In the genomic region with DNA sequence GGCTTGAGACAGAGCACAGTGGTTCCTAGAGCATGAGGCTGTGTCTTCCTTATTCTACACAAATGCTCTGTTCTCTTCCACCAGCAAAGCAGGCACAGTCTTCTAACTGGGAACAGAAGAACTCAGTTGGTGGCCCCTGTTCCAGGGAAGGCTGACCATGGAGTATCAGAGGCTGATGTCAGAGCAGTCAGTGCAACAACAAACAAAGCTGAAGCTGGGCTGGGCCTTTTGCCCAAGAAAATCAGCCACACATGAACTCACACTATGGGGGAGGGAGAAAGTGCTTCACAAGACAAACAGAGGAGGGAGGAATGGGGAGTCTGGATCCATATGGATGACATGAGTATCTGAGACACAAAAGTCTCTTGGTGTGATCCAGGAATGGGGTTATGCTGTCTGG, we compare ENCODE assay signal across 13 mouse cellular contexts. TPM values are rescaled to one million over a fixed set of nuclear protein-coding genes. Genes with fewer than 3 reads are reported as not detected.
DNase-seq lines count a peak whose midpoint lies in the region; ATAC-seq lines count a peak whose summit lies in the region.
"Had no signal": no experiment of that assay in that cellular context is flagged by ENCODE, and none has a peak within 500 bp of the region (broad histone marks: within the 10 kb centered on the region; RNA-seq: fewer than 3 reads in every experiment).

No protein-coding gene starts in this region.

- no peak for DNase-seq in forebrain, embryonic 10.5 days (ENCODE audit: extremely low spot score, low spot score)
- DNase-seq in kidney, adult 11 months: no peak
- DNase-seq in retina, adult 2 months (ENCODE audit: low read depth, low spot score): peak; percentile 4
- DNase-seq in retina, embryonic 14.5 days (ENCODE audit: low spot score): no peak
- DNase-seq in retina, postnatal 7 days (ENCODE audit: low read depth, low spot score): peak; percentile 5
- no peak for DNase-seq in right cerebral cortex, postnatal 10 days (ENCODE audit: low spot score in 2 of 2)
- DNase-seq: cerebellum, adult 2 months; thymus, postnatal 14 days had no signal

- H3K4me1 ChIP-seq in forebrain, embryonic 15.5 days: no peaks in the 10 kb centered on the region
- H3K4me1 ChIP-seq in forebrain, embryonic 10.5 days: no peaks in the 10 kb centered on the region
- no peaks in the 10 kb centered on the region for H3K4me1 ChIP-seq in kidney, embryonic 16.5 days (ENCODE audit: insufficient read depth, low read length)

- H3K9me3 ChIP-seq in forebrain, embryonic 15.5 days: no peaks in the 10 kb centered on the region
- no peaks in the 10 kb centered on the region for H3K9me3 ChIP-seq in forebrain, embryonic 10.5 days
- no peaks in the 10 kb centered on the region for H3K9me3 ChIP-seq in kidney, embryonic 16.5 days (ENCODE audit: low read length)
- H3K9me3 ChIP-seq: limb, embryonic 13.5 days had no signal

- no peak overlapping the region for H3K4me3 ChIP-seq in forebrain, embryonic 15.5 days
- no peak overlapping the region for H3K4me3 ChIP-seq in forebrain, embryonic 10.5 days
- H3K4me3 ChIP-seq in kidney, embryonic 16.5 days (ENCODE audit: low read length): no peak overlapping the region
- H3K4me3 ChIP-seq: limb, embryonic 13.5 days had no signal

- no peaks in the 10 kb centered on the region for H3K36me3 ChIP-seq in forebrain, embryonic 15.5 days
- no peaks in the 10 kb centered on the region for H3K36me3 ChIP-seq in forebrain, embryonic 10.5 days (replicated peaks)
- no peaks in the 10 kb centered on the region for H3K36me3 ChIP-seq in kidney, embryonic 16.5 days (ENCODE audit: insufficient read depth, low read length)
- H3K36me3 ChIP-seq: limb, embryonic 13.5 days had no signal

- peak; percentile 23; the same call in 1 of the 2 replicates for ATAC-seq in forebrain, embryonic 15.5 days (replicated peaks)
- peak; percentile 65; the same call in 1 of the 2 replicates for ATAC-seq in kidney, embryonic 16.5 days (ENCODE audit: low FRiP score, low TSS enrichment)
- ATAC-seq: activated CD4-positive, CD25-positive, alpha-beta regulatory T cell, adult 4 months had no signal

- no peaks in the 10 kb centered on the region for H3K27me3 ChIP-seq in forebrain, embryonic 15.5 days
- no peaks in the 10 kb centered on the region for H3K27me3 ChIP-seq in forebrain, embryonic 10.5 days (ENCODE audit: poor library complexity, severe bottlenecking)
- no peaks in the 10 kb centered on the region for H3K27me3 ChIP-seq in kidney, embryonic 16.5 days (ENCODE audit: insufficient read depth, low read length)
- H3K27me3 ChIP-seq: limb, embryonic 13.5 days had no signal

- no peak overlapping the region for H3K9ac ChIP-seq in forebrain, embryonic 15.5 days (replicated peaks)
- H3K9ac ChIP-seq in kidney, embryonic 16.5 days (replicated peaks; ENCODE audit: low read length): no peak overlapping the region
- H3K9ac ChIP-seq: limb, embryonic 13.5 days had no signal

- H3K27ac ChIP-seq in forebrain, embryonic 15.5 days (replicated peaks): no peak overlapping the region
- H3K27ac ChIP-seq in forebrain, embryonic 10.5 days: no peak overlapping the region
- no peak overlapping the region for H3K27ac ChIP-seq in kidney, embryonic 16.5 days (ENCODE audit: low read length)
- H3K27ac ChIP-seq: limb, embryonic 13.5 days; macrophage had no signal

- no peak overlapping the region for H3K4me2 ChIP-seq in forebrain, embryonic 15.5 days (replicated peaks)
- no peak overlapping the region for H3K4me2 ChIP-seq in kidney, embryonic 16.5 days (replicated peaks; ENCODE audit: low read depth, low read length)
- H3K4me2 ChIP-seq: limb, embryonic 13.5 days had no signal

RNA-seq across cellular contexts. Expression of a gene that starts 56.2 kb away (rescaled TPM):
- 16.8 and 18.7 TPM in 2 replicates for polyA plus RNA-seq in forebrain, embryonic 15.5 days (2015; fragmentation: Nextera tagmentation; extraction: Ambion mirVana)
- 16.8 and 21.1 TPM in 2 replicates for polyA plus RNA-seq in forebrain, embryonic 10.5 days (2016; fragmentation: Nextera tagmentation; extraction: Ambion mirVana)
- 31.2 and 31.4 TPM in 2 replicates for polyA plus RNA-seq in kidney, embryonic 16.5 days (2015; fragmentation: Nextera tagmentation; extraction: Ambion mirVana)
- polyA plus RNA-seq: activated CD4-positive, CD25-positive, alpha-beta regulatory T cell, adult 4 months; macrophage had no signal

Comparison
In these comparisons a context has a peak if more than half of its experiments do, and no peak if none do; other contexts are left out.
1. DNase-seq: peak in retina, adult 2 months (single experiment) and retina, postnatal 7 days (single experiment); none in forebrain, embryonic 10.5 days (single experiment), kidney, adult 11 months (single experiment), retina, embryonic 14.5 days (single experiment) and right cerebral cortex, postnatal 10 days (0 of 2).